Mouse (Mus musculus) central nervous system, embryonic 18 days (tissue): ENCODE results near the gene Cdkl2. TPM values are rescaled to one million over a fixed set of nuclear protein-coding genes. Genes with fewer than 3 reads are reported as not detected.

ENCODE experiments used
- polyA plus RNA-seq: library from polyadenylated mRNA; depleted of rRNA; stranded (reverse); fragments of >200 nt; gene quantifications from 2 replicates; pipeline ENCODE4 v1.2.3, GENCODE M21; 2012; rRNA removed

Cdkl2 gene
- 18.5 and 21.2 TPM in 2 replicates for polyA plus RNA-seq

GRCm38 (mm10) chr5:92043783-92044182 lies at the start of gene Cdkl2:
TSS of gene Cdkl2 (minus strand) at chr5:92043883.

GRCm38 (mm10) chr5:92083417-92084038 lies 39.8 kb upstream of the Cdkl2 start, which contains the start of gene G3bp2:
TSS of gene G3bp2 (minus strand) at chr5:92083719.

GRCm38 (mm10) chr5:91987236-91987635 lies 56.4 kb downstream of the Cdkl2 start, which contains the start of gene Odaph:
TSS of gene Odaph (plus strand) at chr5:91987475.

GRCm38 (mm10) chr5:91962639-91963440 lies 80.8 kb downstream of the Cdkl2 start, which contains the start of gene Rchy1:
TSS of gene Rchy1 (minus strand) at chr5:91963068.

Other genes starting within 250 kb of the Cdkl2 start
- 55.1 and 58.4 TPM in 2 replicates for gene Rchy1, start 80.8 kb downstream of the Cdkl2 start, polyA plus RNA-seq
- gene Odaph, start 56.4 kb downstream of the Cdkl2 start, polyA plus RNA-seq: 0.12 and 0.38 TPM in 2 replicates
- gene G3bp2, start 39.8 kb upstream of the Cdkl2 start, polyA plus RNA-seq: 138 and 139 TPM in 2 replicates
- gene Uso1, start 94.1 kb upstream of the Cdkl2 start, polyA plus RNA-seq: 42.9 and 46.6 TPM in 2 replicates
- gene U90926, start 171.5 kb upstream of the Cdkl2 start, polyA plus RNA-seq: not detected in 2 replicates
- gene Ppef2, start 212.4 kb upstream of the Cdkl2 start, polyA plus RNA-seq: 1.1 and 1.4 TPM in 2 replicates
- gene Naaa, start 234.3 kb upstream of the Cdkl2 start, polyA plus RNA-seq: 16.3 and 19.0 TPM in 2 replicates